Mouse (Mus musculus) cerebellum, adult 2 months (tissue): Measurements from ENCODE around the gene Cd93. TPM values are rescaled to one million over a fixed set of nuclear protein-coding genes. Genes with fewer than 3 reads are reported as not detected.

Experiments
- DNase-seq, 2 experiments: peaks; one replicate each; pipeline ENCODE4 v3.0.0; 2021
- H3K27ac ChIP-seq: fragments of 200-500 bp; 2 replicates; pipeline ENCODE4 v1.5.1; 2012; ENCODE audit warnings: low read length, control low read depth, inconsistent platforms; ENCODE audit not compliant: insufficient read depth
- H3K27me3 ChIP-seq: fragments of 200-500 bp; 2 replicates; pipeline ENCODE4 v1.6.1; 2012; ENCODE audit warnings: inconsistent platforms, mild to moderate bottlenecking, low read length, moderate library complexity; ENCODE audit not compliant: control insufficient read depth, insufficient read depth
- H3K4me1 ChIP-seq: fragments of 200-500 bp; 2 replicates; pipeline ENCODE4 v1.6.1; 2011; ENCODE audit warnings: low read length; ENCODE audit not compliant: control insufficient read depth, insufficient read depth
- H3K4me3 ChIP-seq: fragments of 200-500 bp; replicated peaks from 2 replicates; pipeline ENCODE3; 2011; ENCODE audit warnings: mild to moderate bottlenecking, low read depth, low read length, control low read depth; ENCODE audit not compliant: insufficient read depth
- CTCF ChIP-seq: fragments of 200-500 bp; IDR thresholded peaks from 2 replicates; pipeline ENCODE4 v1.5.1; 2011; ENCODE audit warnings: low read depth, mild to moderate bottlenecking, control low read depth, low read length, moderate library complexity, borderline replicate concordance; ENCODE audit not compliant: insufficient read depth
- POLR2A ChIP-seq: fragments of 200-500 bp; IDR thresholded peaks from 2 replicates; pipeline ENCODE4 v1.6.1; 2011; ENCODE audit warnings: low read length, control low read depth, borderline replicate concordance; ENCODE audit not compliant: insufficient read depth
- WGBS: fragments of 180-500 bp; shearing (Covaris S2); methylation state at CpG from one replicate; pipeline ENCODE4 v1.1.7; 2018; 5-methylcytosine and 5-hydroxymethylcytosine counted together
- polyA plus RNA-seq: library from polyadenylated mRNA; depleted of rRNA; stranded (reverse); fragments of >200 nt; gene quantifications from 2 replicates; pipeline ENCODE4 v1.2.3, GENCODE M21; 2012

The Cd93 gene
- polyA plus RNA-seq, 1 experiment: 3.2 TPM

DNA sequence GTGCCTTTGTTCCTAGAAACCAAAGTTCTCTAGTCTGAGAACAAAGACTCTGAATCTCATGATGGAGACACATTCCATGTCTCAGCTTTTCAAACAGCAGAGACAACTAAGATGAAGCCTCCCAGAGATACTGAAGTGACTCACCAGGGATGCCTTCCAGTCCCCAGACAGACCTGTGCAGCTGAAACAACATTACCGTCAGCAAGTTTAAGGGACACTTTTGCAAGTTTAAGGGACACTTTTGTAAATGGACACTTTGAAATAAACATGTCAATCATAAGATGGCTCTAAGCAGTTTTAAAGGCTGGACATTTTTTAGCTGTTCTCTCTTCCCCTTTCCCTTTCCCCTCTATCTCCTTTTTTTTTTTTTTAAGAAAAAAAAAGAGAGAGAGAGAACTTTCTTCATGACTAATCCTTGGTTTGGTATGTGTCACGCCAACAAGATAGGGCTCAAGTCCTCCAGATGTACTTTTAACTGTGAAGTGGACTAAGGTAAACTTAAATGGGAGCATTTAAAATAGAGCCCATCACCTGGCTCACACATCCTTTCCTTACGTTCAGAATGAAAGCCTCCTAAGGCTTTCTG is 3.6 kb downstream of the Cd93 start:
- TF ChIP-seq POLR2A (no peak), CTCF (no peak)
- Histone ChIP-seq H3K4me3 (no peak overlapping the region), H3K4me1 (no peaks in the 10 kb centered on the region), H3K27me3 (no peaks in the 10 kb centered on the region), H3K27ac (no peak overlapping the region)
- DNase-seq: no peak
- 84% methylated on average over 3 of the region's 3 CpGs for WGBS

DNA sequence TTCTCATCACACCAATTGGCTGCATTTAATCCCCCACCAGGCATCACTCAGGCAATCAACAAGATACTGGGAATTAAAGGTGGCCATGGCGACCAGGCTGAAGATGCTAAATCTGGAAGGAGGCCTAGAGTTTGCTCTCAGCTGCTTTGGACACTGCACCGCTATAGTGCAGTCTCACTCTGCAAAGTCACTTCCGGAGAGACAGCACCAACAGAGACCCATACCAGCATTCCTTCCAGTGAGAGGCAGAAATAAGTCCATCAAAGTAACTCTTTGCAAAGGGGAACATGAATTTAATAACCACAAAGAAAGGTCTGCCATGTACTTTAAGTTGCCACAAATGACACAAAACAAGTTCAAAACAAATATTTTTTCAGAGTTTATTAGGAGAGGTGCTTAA is 7.1 kb downstream of the Cd93 start:
- TF ChIP-seq CTCF (no peak), POLR2A (no peak)
- no peak for DNase-seq

DNA sequence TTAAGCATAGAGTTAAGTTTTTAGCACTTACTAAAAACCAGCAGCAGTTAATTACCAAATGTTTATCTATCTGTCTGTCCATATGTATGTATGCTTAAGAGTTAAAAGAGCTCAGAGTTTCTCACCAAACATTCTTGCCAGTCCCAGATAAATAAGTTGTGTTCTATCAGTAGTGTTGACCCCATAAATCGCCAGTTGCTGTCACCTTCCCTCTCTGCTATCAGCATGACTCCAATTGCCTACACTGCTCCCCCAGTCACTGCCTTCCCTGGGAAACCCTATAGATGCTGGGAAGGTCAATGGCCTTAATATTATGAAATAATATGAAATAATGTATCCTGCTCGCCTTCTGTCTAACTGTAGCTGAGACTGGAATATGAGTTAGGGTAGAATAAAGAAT is 11.0 kb downstream of the Cd93 start:
- WGBS: 68% methylated on average over 2 of the region's 2 CpGs
- Histone ChIP-seq H3K27me3 (no peaks in the 10 kb centered on the region), H3K4me1 (no peaks in the 10 kb centered on the region), H3K4me3 (no peak overlapping the region), H3K27ac (no peak overlapping the region)
- no peak for DNase-seq
- TF ChIP-seq POLR2A: no peak
- TF ChIP-seq CTCF: no peak

More for the DNA sequence above, 7.1 kb downstream of the Cd93 start:
- H3K27me3 ChIP-seq: no peaks in the 10 kb centered on the region
- H3K4me1 ChIP-seq: no peaks in the 10 kb centered on the region
- WGBS: 22% methylated on average over 3 of the region's 3 CpGs
- H3K27ac ChIP-seq: no peak overlapping the region
- H3K4me3 ChIP-seq: no peak overlapping the region

DNA sequence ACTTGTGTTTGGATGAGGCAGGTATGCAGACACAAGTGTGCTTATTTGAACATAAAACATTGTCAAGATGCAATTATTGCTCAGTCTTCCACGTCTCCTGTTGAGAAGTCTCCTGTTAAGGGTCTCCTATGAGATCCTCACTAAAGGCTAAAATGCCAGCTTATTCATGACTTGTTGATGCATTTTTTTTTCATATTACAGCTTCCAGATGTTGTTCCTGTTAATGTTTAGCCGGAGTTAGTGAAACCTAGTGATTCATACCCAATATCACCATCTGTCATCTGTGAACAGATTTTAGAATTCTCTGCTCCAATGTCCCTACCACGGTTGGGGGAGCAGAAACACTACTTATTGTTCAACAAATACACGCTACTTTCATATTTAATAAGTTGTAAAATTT is 12.4 kb downstream of the Cd93 start:
- no peak for TF ChIP-seq CTCF
- TF ChIP-seq POLR2A: no peak
- Histone ChIP-seq H3K4me3 (no peak overlapping the region), H3K4me1 (no peaks in the 10 kb centered on the region), H3K27me3 (no peaks in the 10 kb centered on the region), H3K27ac (no peak overlapping the region)
- WGBS: 72% methylated on average over 4 of the region's 4 CpGs
- no peak for DNase-seq

DNA sequence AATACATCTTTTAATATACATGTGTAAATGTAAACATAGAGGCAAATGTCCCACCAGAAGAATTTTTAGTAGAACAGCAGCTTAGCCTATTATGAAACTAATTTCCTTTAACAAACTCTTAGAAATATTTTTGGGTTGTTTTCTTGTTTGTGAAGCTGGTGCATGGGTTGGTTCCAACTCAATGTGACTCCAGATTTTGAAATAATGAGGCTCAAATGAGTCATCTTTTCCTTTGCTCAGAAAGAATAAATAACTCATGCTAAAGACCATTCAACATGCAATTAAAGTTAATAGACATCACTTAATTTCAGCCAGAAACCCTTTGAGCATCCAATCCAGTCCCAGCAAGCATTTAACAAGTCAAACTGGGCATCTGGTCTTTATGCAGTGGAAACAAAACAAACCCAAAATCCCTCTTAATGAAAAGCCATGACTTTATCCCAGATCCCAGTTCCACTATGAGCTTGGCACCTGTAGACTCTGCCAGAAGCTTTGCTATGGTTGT is 14.3 kb downstream of the Cd93 start:
- DNase-seq: no peak
- Histone ChIP-seq H3K4me1 (no peaks in the 10 kb centered on the region), H3K27ac (no peak overlapping the region), H3K4me3 (no peak overlapping the region), H3K27me3 (no peaks in the 10 kb centered on the region)
- TF ChIP-seq POLR2A (no peak), CTCF (no peak)

DNA sequence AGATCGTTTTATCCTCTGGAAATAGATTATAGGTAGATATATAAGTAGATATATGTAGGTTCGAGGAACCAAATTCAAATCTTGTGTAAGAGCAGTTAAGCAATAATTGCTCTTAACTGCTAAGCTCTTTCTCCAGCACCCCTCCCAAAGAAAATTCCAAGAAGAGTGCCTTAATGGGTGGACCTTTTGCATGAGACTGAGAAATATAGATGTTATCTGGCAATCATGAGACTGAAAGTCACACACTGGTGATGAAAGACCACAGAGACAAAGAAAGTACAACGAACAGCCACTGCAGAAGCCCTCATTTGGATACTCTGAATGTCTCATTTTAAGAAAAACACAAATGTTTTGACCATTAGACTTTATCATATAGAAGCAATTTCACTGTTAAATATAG is 14.8 kb downstream of the Cd93 start:
- no peak for DNase-seq
- 80% methylated on average over 3 of the region's 3 CpGs for WGBS

DNA sequence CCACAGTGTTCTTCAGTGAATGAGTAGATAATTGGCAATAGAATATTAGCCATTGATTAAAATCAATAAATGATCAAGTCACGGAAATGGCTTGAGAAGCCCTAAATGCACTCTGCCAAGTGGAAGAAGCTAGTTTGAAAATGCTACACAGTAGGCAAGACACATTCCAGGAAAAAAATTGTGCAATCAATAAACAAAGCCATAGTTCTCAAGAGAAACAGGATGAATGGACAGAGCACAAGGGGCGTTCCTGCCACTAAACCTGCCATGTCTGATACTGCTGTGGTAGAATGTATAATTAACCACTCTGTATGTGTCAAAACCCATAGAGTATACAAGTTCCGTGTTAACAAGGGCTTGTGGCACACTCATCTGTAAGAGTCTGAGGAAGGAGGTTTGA is 15.8 kb downstream of the Cd93 start:
- H3K4me3 ChIP-seq: no peak overlapping the region
- no peaks in the 10 kb centered on the region for H3K4me1 ChIP-seq
- 82% methylated on average over 3 of the region's 3 CpGs for WGBS
- DNase-seq: no peak
- no peaks in the 10 kb centered on the region for H3K27me3 ChIP-seq
- H3K27ac ChIP-seq: no peak overlapping the region
- no peak for TF ChIP-seq CTCF
- no peak for TF ChIP-seq POLR2A

More for the DNA sequence above, 14.8 kb downstream of the Cd93 start:
- H3K4me3 ChIP-seq: no peak overlapping the region
- no peaks in the 10 kb centered on the region for H3K4me1 ChIP-seq
- no peak overlapping the region for H3K27ac ChIP-seq
- TF ChIP-seq POLR2A: no peak
- no peak for TF ChIP-seq CTCF
- no peaks in the 10 kb centered on the region for H3K27me3 ChIP-seq

DNA sequence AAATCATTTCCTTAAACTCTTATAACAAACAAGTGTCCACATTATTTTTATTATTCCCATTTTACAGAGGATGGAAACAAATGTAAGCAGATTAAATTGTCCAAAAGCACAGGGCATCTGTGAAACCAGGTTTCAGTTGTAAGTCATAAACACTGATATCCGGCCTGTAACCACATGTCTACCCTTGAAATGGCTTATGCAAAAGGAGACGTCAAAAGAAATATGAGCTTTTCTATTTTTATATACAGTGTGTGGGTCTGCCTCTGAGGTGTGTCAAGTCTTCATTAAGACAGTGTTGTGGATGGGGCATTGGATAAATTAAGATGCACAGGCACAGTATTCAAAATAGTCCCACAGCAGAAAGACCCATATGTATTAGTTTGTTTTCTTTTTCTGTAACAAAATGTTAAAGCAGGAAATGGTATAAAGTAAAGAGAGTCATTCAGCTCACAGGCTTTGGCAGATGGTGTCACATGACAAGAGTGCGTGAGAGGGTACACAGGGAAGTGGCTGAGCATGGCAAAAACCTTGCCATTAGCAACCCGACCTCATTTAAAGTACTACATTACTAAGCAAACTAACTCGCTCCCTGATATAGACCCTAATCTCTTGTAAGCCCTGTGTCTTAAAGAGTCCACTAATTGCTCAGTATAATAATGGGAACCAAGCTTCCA is 17.5 kb downstream of the Cd93 start:
- TF ChIP-seq POLR2A (no peak), CTCF (no peak)
- no peaks in the 10 kb centered on the region for H3K4me1 ChIP-seq
- DNase-seq: no peak
- WGBS: 89% methylated on average over 5 of the region's 5 CpGs
- no peak overlapping the region for H3K27ac ChIP-seq
- H3K27me3 ChIP-seq: no peaks in the 10 kb centered on the region
- no peak overlapping the region for H3K4me3 ChIP-seq
